Mouse (Mus musculus) heart, embryonic 13.5 days (tissue): ENCODE results near the gene Sh2d6. TPM values are rescaled to one million over a fixed set of nuclear protein-coding genes. Genes with fewer than 3 reads are reported as not detected.

Experiments used
- ATAC-seq: fragments of 200-750 bp; cut with Nextera tagmentation; 2 replicates; pipeline ENCODE4 v1.8.0; 2017; ENCODE audit warnings: moderate TSS enrichment; ENCODE audit not compliant: insufficient number of reproducible peaks, low FRiP score, low TSS enrichment; ENCODE audit errors: extremely low read depth
- H3K27ac ChIP-seq: fragments of 300-500 bp; sonication (generic); replicated peaks from 2 replicates; pipeline ENCODE4 v1.5.1; 2015; ENCODE audit warnings: moderate library complexity, mild to moderate bottlenecking, inconsistent platforms
- H3K27me3 ChIP-seq: fragments of 300-500 bp; sonication (generic); replicated peaks from 2 replicates; pipeline ENCODE4 v1.6.1; 2015; ENCODE audit warnings: mild to moderate bottlenecking, inconsistent platforms
- H3K36me3 ChIP-seq: fragments of 300-500 bp; sonication (generic); 2 replicates; pipeline ENCODE4 v1.6.1; 2015; ENCODE audit warnings: mild to moderate bottlenecking, inconsistent platforms
- H3K4me1 ChIP-seq: fragments of 300-500 bp; sonication (generic); 2 replicates; pipeline ENCODE4 v1.6.1; 2015; ENCODE audit warnings: inconsistent platforms
- H3K4me2 ChIP-seq: fragments of 300-500 bp; sonication (generic); 2 replicates; pipeline ENCODE4 v1.6.1; 2015; ENCODE audit warnings: inconsistent platforms, mild to moderate bottlenecking, moderate library complexity
- H3K4me3 ChIP-seq: fragments of 300-500 bp; sonication (generic); 2 replicates; pipeline ENCODE4 v1.5.1; 2015; ENCODE audit warnings: moderate library complexity, mild to moderate bottlenecking, inconsistent platforms
- H3K9ac ChIP-seq: fragments of 300-500 bp; sonication (generic); 2 replicates; pipeline ENCODE4 v1.6.1; 2015; ENCODE audit warnings: inconsistent platforms, mild to moderate bottlenecking, moderate library complexity
- H3K9me3 ChIP-seq: fragments of 300-500 bp; sonication (generic); 2 replicates; pipeline ENCODE4 v1.6.1; 2016; ENCODE audit warnings: inconsistent platforms
- WGBS: fragments of 180-500 bp; shearing (Covaris S2); methylation state at CpG from one replicate; pipeline ENCODE4 v1.1.7; 2015; ENCODE audit warnings: mixed read lengths; 5-methylcytosine and 5-hydroxymethylcytosine counted together
- polyA plus RNA-seq: library from polyadenylated mRNA; unstranded; fragments of >200 nt; fragmentation: Nextera tagmentation; extraction: Ambion mirVana; gene quantifications from 2 replicates; pipeline ENCODE4 v1.2.1, GENCODE M21; 2015

The Sh2d6 gene
- polyA plus RNA-seq, 1 experiment from 2014 or later = 0.21 TPM

GRCm38 (mm10) chr6:72476836-72477235 lies 44.7 kb downstream of the Sh2d6 start:
- no peak overlapping the region for H3K27ac ChIP-seq
- H3K4me1 ChIP-seq = 0 out of 2 replicates have a peak, but pooled peaks cover 3% of the 10 kb centered on the region
- H3K9ac ChIP-seq = no peak overlapping the region
- H3K4me3 ChIP-seq = no peak overlapping the region
- no peaks in the 10 kb centered on the region for H3K27me3 ChIP-seq
- 84% methylated on average over 5 of the region's 5 CpGs for WGBS
- ATAC-seq = no peak
- H3K9me3 ChIP-seq = no peaks in the 10 kb centered on the region
- H3K36me3 ChIP-seq = no peaks in the 10 kb centered on the region
- no peak overlapping the region for H3K4me2 ChIP-seq

GRCm38 (mm10) chr6:72475221-72475985 lies 46.1 kb downstream of the Sh2d6 start:
- Histone ChIP-seq H3K27ac (no peak overlapping the region), H3K4me2 (no peak overlapping the region), H3K9ac (no peak overlapping the region), H3K4me3 (no peak overlapping the region), H3K27me3 (no peaks in the 10 kb centered on the region), H3K4me1 (0 out of 2 replicates have a peak, but pooled peaks cover 3% of the 10 kb centered on the region), H3K9me3 (no peaks in the 10 kb centered on the region), H3K36me3 (no peaks in the 10 kb centered on the region)
- WGBS = 72% methylated on average over 4 of the region's 4 CpGs
- ATAC-seq = no peak; the same call in 1 of the 2 replicates

GRCm38 (mm10) chr6:72473264-72474041 lies 48.1 kb downstream of the Sh2d6 start:
- H3K9me3 ChIP-seq = no peaks in the 10 kb centered on the region
- 58% methylated on average over 14 of the region's 14 CpGs for WGBS
- H3K4me3 ChIP-seq = no peak overlapping the region
- no peak overlapping the region for H3K27ac ChIP-seq
- H3K4me2 ChIP-seq = no peak overlapping the region
- no peaks in the 10 kb centered on the region for H3K27me3 ChIP-seq
- no peak overlapping the region for H3K9ac ChIP-seq
- H3K4me1 ChIP-seq = 0 out of 2 replicates have a peak, but pooled peaks cover 3% of the 10 kb centered on the region
- no peaks in the 10 kb centered on the region for H3K36me3 ChIP-seq
- ATAC-seq = no peak

- Histone ChIP-seq H3K9ac (no peak overlapping the region), H3K4me3 (no peak overlapping the region), H3K4me1 (no peaks in the 10 kb centered on the region), H3K9me3 (no peaks in the 10 kb centered on the region), H3K27me3 (no peaks in the 10 kb centered on the region), H3K27ac (no peak overlapping the region), H3K36me3 (no peaks in the 10 kb centered on the region), H3K4me2 (no peak overlapping the region)
- WGBS = 79% methylated on average over 4 of the region's 4 CpGs
- ATAC-seq = no peak
Measured at GRCm38 (mm10) chr6:72466171-72466570, 55.3 kb downstream of the Sh2d6 start.

- H3K36me3 ChIP-seq = no peaks in the 10 kb centered on the region
- H3K4me2 ChIP-seq = no peak overlapping the region
- no peaks in the 10 kb centered on the region for H3K27me3 ChIP-seq
- H3K9ac ChIP-seq = no peak overlapping the region
- H3K27ac ChIP-seq = no peak overlapping the region
- H3K4me1 ChIP-seq = no peaks in the 10 kb centered on the region
- 64% methylated on average over 8 of the region's 8 CpGs for WGBS
- H3K4me3 ChIP-seq = no peak overlapping the region
- ATAC-seq = no peak
- H3K9me3 ChIP-seq = no peaks in the 10 kb centered on the region
Measured at GRCm38 (mm10) chr6:72465361-72466157, 55.9 kb downstream of the Sh2d6 start.

Other genes starting within 250 kb of the Sh2d6 start
- 0.17 and 1.1 TPM in 2 replicates for gene Sftpb, start 217.1 kb downstream of the Sh2d6 start, polyA plus RNA-seq
- 30.7 TPM in 2 replicates for gene Usp39, start 176.5 kb downstream of the Sh2d6 start, polyA plus RNA-seq
- 16.8 and 17.9 TPM in 2 replicates for gene 0610030E20Rik, start 174.4 kb downstream of the Sh2d6 start, polyA plus RNA-seq
- 13.4 and 15.1 TPM in 2 replicates for gene Tmem150a, start 166.3 kb downstream of the Sh2d6 start, polyA plus RNA-seq
- gene Rnf181, start 154.8 kb downstream of the Sh2d6 start, polyA plus RNA-seq = 88.4 and 104 TPM in 2 replicates
- 42.7 and 53.4 TPM in 2 replicates for gene Vamp5, start 141.2 kb downstream of the Sh2d6 start, polyA plus RNA-seq
- gene Vamp8, start 131.0 kb downstream of the Sh2d6 start, polyA plus RNA-seq = 127 and 150 TPM in 2 replicates
- 28.3 and 31.5 TPM in 2 replicates for gene Ggcx, start 107.4 kb downstream of the Sh2d6 start, polyA plus RNA-seq
- gene Mat2a, start 82.1 kb downstream of the Sh2d6 start, polyA plus RNA-seq = 264 and 267 TPM in 2 replicates
- 25.1 and 25.4 TPM in 2 replicates for gene Capg, start 22.7 kb upstream of the Sh2d6 start, polyA plus RNA-seq
- 10.6 and 11.8 TPM in 2 replicates for gene Elmod3, start 76.7 kb upstream of the Sh2d6 start, polyA plus RNA-seq
- gene Retsat, start 76.8 kb upstream of the Sh2d6 start, polyA plus RNA-seq = 18.3 and 20.1 TPM in 2 replicates
- gene Tgoln1, start 95.3 kb upstream of the Sh2d6 start, polyA plus RNA-seq = 21.5 and 24.0 TPM in 2 replicates